Mouse (Mus musculus) cortical plate, adult 2 months (tissue): Measurements from ENCODE around the gene B2m.

Experiments
- CTCF ChIP-seq: fragments of 200-500 bp; IDR thresholded peaks from 2 replicates; pipeline ENCODE4 v1.5.1; 2011; ENCODE audit warnings: mild to moderate bottlenecking, control low read depth, low read length; ENCODE audit not compliant: insufficient read depth; ENCODE audit errors: extremely low read depth
- POLR2A ChIP-seq: fragments of 200-500 bp; IDR thresholded peaks from 2 replicates; pipeline ENCODE4 v1.6.1; 2011; ENCODE audit warnings: mild to moderate bottlenecking, low read length, control low read depth; ENCODE audit not compliant: insufficient read depth; ENCODE audit errors: extremely low read depth

GRCm38 (mm10) chr2:122194509-122194929 lies 47.0 kb downstream of the B2m start:
- TF ChIP-seq POLR2A: no peak
- TF ChIP-seq CTCF: peak; percentile 48
